Mouse (Mus musculus) heart, adult 18-20 months (tissue): Measurements from ENCODE around the gene Fbxw4. TPM values are rescaled to one million over a fixed set of nuclear protein-coding genes. Genes with fewer than 3 reads are reported as not detected.

Experiments
- DNase-seq, 2 experiments: peaks; one replicate each; pipeline ENCODE4 v3.0.0; 2021 to 2022; ENCODE audit warnings: mixed read lengths in 1 of 2
- total RNA-seq, 2 experiments: library from RNA; stranded (reverse); gene quantifications; 2 replicates each; pipeline ENCODE4 v1.2.3; 2021

Gene Fbxw4
- total RNA-seq, 2 experiments from 2014 or later, result 26.9 to 31.0 TPM

DNA sequence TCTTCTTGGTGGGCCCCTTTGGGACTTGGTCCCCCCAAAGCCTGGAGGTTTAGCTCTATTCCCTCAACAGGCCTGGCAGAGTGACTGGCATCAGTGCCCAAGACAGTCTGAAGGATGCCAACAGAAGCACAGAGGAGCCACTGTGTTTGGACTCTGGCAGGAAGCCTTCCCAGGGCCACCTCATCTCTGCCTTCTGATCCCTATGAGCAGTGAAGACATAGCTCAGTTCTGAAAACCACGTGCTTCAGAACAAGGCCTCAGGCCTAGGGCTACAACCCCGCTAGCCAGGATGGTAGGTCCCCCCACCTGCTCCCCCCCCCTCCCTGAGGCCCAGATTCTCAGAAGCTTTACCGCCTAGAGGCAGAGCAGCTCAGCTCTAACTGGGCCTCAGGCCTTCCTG, 45.2 kb downstream of the Fbxw4 start:
- DNase-seq, result no peak

DNA sequence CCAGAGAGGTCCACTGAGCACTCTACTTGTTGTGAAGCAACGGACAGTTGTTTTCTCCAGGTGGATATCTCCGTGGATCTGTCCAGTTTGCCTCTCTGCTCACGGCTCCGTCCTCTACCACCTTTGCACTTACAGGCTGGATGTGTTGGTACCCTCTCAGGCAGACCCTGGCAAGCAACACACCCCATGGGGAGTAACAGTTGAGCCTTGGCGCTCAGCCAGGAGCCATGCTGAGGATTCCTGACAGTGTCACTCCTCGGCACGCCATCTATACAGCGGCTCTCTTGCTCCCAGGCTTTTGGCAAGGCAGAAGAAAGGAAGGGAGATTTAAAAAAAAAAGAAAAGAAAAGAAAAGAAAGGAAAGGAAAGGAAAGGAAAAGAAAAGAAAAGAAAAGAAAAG, 45.7 kb downstream of the Fbxw4 start:
- no peak for DNase-seq

DNA sequence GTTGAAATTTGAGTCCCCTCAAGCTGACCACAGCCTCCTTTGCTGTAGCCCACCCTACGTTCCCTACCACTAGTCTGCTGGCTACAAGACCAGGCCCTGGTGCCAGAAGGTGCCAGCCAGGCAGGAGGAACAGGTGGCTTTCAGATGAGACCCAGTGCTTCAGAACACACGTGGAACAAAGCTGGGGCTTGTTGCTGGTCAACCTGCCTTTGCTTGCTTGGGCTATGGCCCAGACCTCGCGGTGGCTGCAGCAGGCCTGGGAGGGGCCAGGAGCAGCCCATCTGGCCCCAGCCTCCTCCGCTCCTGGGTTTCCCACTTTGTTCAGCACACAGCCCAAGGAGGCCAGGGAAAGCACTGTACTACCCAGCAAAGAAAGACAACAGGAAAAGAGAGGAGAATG, 49.3 kb downstream of the Fbxw4 start:
- no peak for DNase-seq

DNA sequence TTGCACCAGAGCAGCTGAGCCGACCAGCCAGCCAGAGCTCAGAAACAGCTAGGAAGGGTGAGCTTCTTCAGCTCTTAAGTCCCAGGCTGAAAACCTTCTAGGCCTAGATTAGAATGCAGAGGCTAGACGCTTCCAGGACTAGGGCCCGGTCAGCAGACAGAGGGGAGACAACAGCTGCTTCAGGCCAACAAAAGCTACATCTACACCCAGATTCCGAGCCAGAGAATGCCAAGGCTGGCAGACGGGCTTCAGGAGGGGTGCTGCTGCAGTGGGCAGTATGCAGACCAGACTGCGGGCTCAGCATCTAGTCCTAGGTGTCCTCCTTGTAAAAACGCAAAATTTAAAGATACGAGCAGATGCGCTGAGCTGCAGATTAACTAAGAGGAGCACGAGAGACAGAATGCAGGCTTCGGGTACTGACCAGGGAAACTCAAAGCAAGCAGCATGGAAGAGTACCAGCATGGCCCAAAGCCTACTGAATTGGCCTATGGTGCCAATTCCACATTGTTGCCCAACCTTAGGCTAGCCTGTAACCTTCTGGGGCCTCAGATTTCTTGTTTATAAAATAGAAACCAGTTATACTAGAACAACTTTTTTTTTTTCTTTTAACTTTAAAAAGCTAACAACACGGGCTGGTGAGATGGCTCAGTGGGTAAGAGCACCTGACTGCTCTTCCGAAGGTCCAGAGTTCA, 51.3 kb downstream of the Fbxw4 start:
- no peak for DNase-seq

DNA sequence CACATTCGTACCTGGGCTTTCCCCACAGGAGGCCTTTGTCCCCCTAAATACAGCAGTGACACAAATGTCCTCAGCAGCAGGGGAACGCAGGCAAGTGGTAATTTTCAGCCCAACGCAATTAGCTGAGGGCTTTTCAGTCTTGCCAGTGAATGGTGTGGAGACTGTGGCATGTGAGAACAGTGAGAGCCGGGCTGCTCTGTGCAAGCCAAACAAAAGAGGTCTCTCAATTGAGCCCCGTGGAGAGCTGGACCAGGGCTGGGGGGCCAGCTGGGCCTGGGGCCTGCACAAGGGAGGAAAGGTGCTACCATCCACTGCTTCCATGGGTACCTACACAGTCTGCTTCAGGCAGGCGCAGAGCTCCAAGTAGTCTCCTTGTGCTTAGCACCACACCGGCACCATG, 52.6 kb downstream of the Fbxw4 start:
- DNase-seq, result no peak

DNA sequence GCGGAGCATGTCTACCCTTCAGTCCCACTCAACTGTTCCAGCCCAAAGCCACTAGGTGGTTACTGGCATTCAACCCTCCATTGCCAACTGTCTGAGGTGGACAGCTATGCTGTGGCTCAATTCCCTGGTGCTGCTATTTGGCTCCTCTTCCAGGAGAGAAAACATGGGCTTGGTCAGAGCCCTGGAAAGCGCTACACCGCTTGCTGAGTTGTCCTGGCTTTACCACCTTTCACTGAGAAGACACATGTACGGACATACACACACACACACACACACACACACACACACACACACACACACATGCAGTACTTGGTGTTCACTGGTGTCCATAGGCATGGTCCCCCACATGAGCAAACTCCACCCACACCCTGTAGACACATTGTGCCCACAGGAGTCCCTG, 53.4 kb downstream of the Fbxw4 start:
- DNase-seq, result no peak

DNA sequence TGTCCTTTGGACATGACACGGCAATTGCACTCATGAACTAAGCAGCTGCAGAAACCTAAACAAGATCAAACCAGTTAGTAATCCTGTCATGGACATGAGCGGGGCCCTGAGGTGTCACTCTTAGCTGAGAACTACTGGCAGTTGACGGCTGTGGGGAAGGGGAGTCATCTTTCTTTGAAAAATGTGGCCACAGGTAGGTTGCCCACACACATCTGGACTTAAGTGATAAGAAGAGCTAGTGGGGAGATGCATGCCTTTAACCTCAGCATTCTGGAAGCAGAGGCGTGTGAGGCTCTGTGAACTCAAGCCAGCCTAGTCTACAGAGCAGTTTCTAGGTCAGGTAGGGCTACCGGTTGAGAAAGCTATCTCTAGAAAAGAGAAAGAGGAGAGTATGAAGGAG, 57.5 kb downstream of the Fbxw4 start:
- no peak for DNase-seq

DNA sequence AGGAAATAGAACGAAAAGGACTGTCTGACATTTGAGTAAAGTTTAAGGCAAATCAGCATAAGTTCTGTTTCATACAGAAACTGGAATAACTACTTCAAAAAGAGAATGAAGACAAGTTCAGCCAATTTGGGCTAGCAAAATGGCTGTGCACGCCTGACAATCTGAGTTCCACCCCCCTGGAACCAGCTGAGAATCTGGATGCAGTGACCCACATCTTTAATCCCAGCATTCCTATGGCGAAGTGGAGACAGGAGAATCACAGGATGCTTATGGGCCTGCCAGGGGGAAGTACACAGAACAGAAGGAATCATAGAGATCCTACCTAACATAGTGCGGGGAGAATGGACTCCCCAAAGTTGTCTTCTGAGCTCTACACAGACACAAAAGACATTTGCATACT, 63.0 kb downstream of the Fbxw4 start:
- DNase-seq, result no peak

DNA sequence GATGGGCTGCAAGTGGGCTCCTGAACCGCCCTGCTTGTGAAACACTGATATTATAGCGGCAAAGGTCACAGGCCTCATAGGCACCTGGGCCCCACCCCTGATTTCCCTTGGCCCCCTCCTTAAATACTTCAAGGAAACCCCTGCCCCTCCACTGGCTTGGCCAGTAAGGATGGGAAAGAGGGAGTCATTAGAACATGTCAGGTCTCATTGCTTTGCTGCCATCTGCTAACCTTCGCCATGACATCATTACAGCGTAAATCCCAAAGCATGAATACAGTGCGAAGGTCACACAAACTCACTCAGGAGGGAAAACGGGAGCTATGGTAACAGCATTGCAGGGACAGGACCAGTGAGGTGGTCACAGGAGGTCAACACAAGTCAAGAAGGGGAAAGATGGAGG, 63.7 kb downstream of the Fbxw4 start:
- DNase-seq, result no peak

DNA sequence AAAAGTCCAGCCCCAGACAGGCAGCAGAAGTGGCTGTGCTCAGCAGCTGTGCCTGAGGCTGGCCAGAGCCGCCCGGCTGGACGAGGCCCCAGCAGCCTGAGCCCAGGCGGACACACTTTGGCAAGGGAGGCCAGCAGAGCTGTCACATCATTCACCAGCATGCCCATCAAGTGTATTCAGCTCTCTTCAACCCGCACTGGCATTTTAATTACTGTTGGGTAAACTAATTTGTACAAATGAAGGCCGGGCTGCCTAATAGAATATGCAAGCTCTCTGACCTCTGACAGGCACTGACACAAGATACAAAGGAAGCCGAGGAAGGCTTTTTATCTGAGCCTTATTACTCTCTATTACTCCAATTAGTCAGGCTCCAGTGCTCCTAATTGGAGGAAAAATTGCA, 64.1 kb downstream of the Fbxw4 start:
- peak in 1 of 2 experiments; percentile 67 for DNase-seq

DNA sequence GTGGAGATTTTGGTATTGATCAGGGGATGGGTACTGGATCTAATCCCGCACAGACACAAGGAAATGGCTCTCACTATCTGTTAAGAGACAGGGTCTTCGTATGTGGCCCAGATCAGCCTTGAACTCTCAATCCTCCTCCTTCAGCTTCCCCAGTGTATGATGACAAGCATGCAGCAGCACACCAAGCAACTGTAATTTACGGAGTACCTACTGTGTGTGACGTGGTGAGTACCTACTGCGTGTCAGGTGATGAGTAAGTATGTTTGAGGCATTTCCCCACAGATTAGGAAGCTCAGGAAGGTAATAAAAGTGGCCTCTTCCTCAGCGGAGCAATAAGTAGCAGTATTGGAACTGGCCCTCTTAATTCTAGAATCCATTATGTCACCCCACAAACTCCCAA, 64.6 kb downstream of the Fbxw4 start:
- no peak for DNase-seq

DNA sequence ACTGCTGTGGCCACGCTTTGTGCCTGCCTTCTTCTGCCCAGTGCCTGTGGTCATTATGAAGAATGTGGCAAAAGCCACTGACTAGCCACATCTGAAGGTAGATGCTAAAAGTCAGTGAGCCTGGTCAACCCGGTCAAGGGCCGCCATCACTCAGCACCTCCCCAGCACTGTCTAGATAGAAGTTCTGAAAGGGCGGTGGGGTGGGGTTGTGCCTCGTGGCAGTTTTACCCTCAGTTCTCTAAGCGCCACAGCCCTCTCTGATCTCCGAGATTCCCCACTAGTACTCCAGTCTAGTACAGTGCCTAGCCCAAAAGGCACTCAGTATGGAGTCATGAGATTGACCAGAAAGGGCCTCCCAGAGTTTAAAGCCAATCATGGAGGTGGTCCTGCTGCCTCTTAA, 66.0 kb downstream of the Fbxw4 start:
- no peak for DNase-seq

DNA sequence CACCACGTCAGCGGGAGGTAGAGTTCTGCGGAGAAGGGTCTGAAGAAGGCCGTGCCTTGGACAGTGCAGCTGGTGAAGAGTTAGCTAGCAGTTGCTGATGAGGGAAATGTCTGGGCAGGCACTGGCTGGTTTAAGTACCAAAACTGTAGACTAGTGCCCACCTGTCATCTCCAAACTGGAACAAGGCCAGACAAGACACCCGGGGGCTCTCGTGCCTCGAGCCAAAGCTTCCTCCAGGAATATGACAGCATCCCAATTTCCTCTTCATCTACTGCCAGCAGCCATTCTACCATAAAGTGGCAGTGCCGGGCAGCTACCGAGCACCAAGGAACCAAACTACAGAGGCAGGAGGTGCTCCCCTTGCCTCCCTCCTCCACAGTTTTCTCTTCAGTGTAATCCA, 67.2 kb downstream of the Fbxw4 start:
- DNase-seq, result no peak

DNA sequence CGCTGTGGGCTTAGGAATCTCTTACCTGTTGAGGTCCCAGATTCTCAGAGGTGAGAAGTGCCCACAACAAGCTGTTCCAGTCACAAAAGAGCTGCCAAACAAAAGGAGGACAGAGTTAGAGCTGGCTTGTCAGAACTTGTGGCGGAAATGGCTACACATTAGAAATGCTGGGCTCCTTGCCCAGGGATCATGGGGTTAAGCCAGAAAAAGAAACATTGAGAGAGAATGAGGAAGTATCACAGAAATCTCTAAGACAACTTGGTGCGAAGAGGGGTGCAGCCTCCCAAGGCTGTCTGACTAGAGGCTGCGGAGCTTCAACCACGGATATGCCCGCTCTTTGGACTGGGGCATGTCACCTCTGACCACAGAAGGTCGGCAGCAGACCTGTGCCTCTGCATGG, 68.4 kb downstream of the Fbxw4 start:
- peak; percentile 86 to 88 for DNase-seq

DNA sequence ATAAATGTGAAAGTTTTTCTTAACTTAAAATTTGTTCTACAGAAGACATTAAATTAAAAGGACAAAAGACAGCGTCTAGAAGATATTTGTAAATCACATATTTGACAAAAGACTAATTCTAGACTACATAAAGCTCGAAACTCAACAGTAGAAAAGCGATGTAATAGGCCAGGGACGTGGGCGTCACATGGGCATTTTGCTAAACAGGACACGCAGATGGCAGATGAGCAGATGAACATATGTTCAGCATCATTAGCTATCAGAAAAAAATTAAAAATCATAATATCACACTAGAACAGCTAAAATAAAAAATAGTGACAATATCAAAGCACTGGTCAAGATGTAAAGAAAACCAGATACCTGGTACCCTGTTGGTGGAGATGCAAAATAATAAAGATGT, 70.4 kb downstream of the Fbxw4 start:
- DNase-seq, result no peak

DNA sequence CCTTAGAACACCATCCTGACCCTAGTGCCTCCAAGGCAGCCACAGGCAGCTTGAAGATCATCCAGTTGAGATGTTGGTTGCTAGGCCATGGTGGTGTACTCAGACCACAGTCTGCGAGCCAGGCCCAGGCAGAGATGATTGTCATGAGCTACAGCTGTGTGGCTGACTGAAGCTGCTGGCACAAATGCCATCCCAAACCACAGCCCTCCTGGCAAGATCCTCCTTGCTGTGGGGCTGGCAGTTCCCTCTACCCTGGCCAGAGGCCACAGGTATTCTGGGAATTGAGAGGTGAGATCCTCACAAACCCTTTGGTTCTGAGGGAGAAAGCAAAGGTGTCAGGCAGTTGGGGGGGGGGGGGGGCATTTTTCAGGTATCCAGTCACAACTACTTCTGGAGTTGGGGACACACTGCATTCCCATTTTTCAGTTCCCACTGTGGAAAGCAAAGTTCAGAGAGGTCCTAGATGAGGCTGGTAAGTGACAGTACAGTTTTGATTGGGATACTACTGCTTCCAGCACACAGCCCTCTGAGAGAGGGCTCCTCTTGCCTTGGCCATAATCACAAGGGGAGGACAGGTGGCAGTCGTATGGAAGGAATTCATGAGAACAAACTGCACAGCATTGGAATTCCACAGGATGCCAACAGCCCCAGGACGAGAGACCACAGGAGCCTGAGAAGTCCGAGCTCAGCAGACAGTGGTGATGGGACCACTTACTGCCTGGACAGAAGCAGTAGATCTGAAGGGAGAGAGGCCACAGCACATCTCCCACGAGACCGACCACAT, 72.4 kb downstream of the Fbxw4 start:
- DNase-seq, result peak in 1 of 2 experiments; percentile 67

DNA sequence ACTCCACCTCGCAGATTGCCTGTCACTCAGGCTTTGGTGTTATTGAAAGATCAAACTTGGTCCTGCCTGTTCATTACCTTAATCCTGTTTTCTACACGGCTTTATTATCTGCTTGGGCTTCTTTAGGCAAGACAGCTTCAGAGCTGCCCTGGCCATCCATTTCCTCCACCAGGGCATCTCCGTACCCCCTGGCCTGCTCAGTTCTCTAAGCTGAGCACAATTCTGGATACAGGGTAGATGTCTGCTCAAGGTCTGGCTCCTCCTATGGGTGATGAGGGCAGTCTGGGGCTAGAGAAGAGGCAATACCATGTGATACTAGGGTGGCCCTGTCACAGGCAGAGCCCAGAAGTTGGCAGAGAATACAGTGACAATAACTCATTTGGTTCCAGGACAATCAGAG, 73.3 kb downstream of the Fbxw4 start:
- no peak for DNase-seq

DNA sequence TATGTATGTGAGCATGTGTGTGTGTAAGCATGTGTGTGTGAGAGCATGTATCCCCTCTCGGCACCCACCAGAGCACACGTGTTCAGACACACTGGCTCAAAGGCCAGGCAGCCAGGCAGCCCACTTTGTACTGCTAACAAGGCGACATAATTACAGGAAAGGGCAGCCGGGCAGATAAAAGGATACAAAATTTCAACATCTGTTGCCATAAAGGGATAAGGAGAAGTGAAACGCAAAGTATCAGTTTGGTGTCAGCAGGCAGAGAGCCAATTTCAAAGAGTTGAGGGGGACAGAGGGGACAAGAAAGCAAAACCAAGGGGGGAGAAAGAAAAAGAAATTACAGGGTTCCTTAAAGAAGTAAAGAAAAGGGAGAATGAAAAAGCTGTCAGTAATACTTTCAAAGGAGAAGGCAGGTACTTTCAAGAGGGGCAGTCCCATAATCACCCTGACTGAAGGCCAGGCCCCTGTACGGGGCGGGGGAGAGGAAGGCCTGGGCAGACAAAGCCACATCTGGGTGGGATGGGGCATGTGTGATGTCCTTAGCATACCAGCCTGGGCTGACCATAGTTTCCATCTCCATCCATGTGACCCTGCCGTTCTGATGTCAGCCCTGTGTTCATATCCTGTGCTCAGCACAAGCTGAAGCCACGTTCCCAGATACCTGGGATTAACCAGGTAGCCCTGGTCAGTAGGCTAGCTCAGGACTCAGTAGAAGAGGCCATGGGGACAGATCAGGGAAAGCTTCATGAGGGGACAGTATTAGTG, 75.1 kb downstream of the Fbxw4 start:
- DNase-seq, result no peak

DNA sequence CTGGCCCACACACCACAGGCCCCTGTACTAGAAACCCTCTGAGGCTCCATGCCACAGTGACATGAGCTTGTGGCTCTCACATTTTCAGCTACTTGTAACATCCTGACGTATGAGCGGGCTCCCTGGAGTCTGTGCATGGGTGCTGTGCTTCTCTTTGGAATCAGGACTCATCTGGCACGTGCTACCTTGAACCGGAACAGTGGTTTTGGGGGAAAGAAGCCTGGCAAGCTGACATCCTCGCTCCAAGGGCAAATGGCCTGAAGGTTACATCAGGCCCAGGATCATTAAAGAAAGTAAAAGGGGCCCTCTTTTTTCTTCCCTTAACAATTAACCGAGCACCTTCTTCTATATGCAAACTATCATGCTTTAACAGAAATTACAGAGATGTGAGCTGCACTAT, 77.0 kb downstream of the Fbxw4 start:
- no peak for DNase-seq

DNA sequence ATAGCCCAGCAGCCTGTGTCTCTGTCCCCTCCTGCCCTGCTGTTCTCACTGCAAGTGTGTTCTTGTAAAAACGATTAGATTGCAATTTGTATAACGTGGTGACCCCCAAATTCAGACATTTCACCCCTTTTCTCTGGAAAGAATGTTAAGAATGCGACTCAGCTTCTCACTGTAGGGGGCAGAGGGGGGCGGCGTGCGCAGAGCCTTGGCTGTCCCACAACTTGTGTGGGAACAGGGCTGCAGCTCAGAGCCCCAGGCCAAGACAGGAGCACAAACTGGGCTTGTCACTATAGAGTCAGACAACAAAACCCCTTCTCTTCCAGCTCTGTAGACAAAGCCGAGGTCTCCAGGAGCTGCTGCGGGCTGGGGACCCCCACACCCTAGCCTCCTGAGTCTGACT, 78.0 kb downstream of the Fbxw4 start:
- DNase-seq, result no peak

DNA sequence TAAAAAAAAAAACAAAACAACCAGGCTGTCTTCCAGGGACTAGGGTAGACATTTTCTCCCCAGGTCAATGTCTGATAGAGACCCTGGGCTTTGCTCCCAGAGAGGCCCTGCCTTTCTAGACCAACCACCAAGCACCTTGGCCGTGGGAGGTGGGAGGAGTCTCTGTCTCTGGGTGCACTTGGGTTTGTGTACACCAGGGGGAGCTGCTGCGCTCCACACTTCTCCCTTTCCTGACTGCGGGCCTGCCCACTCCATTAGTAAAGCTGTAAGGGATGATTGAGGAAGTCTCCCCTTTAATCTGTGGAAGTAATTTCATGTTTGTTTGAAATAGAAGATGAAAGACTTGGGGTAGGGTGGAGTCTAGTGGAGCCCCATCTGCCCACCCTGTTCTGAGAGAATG, 78.9 kb downstream of the Fbxw4 start:
- DNase-seq, result no peak

DNA sequence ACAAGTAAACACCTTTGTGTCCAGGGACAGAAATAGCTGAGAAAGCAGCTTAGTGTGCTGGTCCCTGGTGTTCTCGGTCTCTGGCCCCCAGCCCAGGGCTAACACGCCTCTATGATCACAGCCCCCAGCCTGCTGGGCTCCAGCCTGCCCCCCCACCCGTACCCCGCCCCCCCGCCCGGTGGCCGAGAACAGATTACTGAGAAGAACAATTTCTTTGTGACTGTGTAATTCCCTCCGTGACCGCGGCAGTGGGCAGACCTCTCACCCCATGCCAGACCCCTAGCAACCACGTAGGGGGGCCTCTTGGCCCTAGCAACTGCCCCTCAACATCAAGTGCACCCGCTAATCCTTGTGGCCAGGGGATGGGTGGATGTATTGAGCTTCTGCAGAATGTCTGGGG, 79.9 kb downstream of the Fbxw4 start:
- DNase-seq, result no peak

DNA sequence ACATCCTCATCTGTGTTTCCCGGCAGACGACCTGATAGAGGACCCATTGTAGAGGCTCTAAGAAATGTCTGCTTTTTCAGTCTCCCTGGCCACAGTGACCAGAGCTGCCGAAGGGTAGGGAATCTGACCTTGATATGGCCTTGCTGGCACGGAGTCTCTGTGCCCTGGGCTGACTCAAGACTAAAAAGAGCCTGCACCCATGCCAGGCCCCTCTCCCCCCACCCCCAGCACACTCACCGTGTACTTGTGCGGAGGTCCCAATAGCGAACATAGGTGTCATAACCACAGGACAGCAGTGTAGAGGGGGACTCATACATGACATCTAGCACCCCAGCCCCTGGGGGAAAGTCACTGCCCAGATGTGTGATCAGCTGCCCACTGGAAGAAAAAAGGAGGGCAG, 80.7 kb downstream of the Fbxw4 start:
- peak; percentile 40 to 63 for DNase-seq
